In the genomic region with DNA sequence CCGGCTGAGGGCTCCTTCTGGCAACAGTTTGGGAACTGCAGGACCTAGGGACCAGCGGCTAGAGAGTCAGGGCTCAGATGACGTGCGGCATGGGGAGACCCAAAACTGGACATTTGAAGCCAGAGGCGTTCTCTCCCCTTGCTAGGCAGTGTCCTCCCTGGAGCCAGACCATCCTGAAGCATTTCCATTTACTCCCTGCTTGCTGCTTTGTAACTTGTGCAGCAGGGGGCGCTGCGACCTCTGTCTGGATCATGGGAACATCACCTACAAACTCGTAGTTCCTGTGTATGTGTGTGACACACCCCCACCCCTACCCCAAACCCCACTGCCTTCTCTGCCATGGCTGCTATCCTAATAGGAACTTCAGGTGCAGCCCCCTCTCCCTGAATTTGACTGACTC, we compare ENCODE assay signal across 9 mouse cellular contexts. TPM values are rescaled to one million over a fixed set of nuclear protein-coding genes. Genes with fewer than 3 reads are reported as not detected.
DNase-seq lines count a peak whose midpoint lies in the region.
"Had no signal": no experiment of that assay in that cellular context is flagged by ENCODE, and none has a peak within 500 bp of the region (broad histone marks: within the 10 kb centered on the region; RNA-seq: fewer than 3 reads in every experiment).

No protein-coding gene starts in this region.

- intact Hi-C loops in heart, postnatal 25 days (cut with DNase I) = loop anchor here (1.0 to 10.0 kb wide), 2 partner anchors 280 to 296 kb away; partner anchors contain the start of genes Mdm4 and Snrpe
- intact Hi-C loops in heart, postnatal 36 days (cut with DNase I) = loop anchor here (1.0 to 2.0 kb wide), 2 partner anchors 38 to 296 kb away; partner anchors contain the start of gene Snrpe

- peak; percentile 33 to 81 for DNase-seq in heart, adult 18-20 months
- DNase-seq in heart, postnatal 25 days (ENCODE audit: low spot score) = no peak
- DNase-seq in right cerebral cortex, adult 18-20 months = peak; percentile 55
- no peak for DNase-seq in right cerebral cortex, postnatal 25 days
- peak; percentile 36 to 49 for DNase-seq in adrenal gland, postnatal 4 days (ENCODE audit: low spot score in 2 of 2)
- DNase-seq in heart, postnatal 36 days = peak; percentile 55 to 73
- peak; percentile 64 to 71 for DNase-seq in lung, postnatal 4 days
- peak; percentile 82 for DNase-seq in thymus, postnatal 4 days
- DNase-seq: liver, embryonic 13.5 days had no signal

RNA-seq across cellular contexts. Expression of gene Golt1a, which starts 4.8 kb away (rescaled TPM):
- total RNA-seq in heart, adult 18-20 months (2021) = not detected
- total RNA-seq in heart, postnatal 25 days (2021) = not detected
- 1 to 10 TPM in 1 of 2 experiments, under 1 TPM in 1; 0.76 to 2.0 TPM for total RNA-seq in adrenal gland, postnatal 4 days (2021)
- total RNA-seq in heart, postnatal 36 days (2021) = not detected

RNA-seq across cellular contexts. Expression of gene Kiss1, which starts 7.3 kb away (rescaled TPM):
- not detected for total RNA-seq in heart, adult 18-20 months (2021)
- total RNA-seq in heart, postnatal 25 days (2021) = not detected
- total RNA-seq in adrenal gland, postnatal 4 days (2021) = not detected
- total RNA-seq in heart, postnatal 36 days (2021) = not detected

RNA-seq across cellular contexts. Expression of gene Ren1, which starts 35.9 kb away (rescaled TPM):
- not detected for total RNA-seq in heart, adult 18-20 months (2021)
- under 1 TPM; 0.21 to 0.28 TPM for total RNA-seq in heart, postnatal 25 days (2021)
- total RNA-seq in adrenal gland, postnatal 4 days (2021) = 10 to 100 TPM in 1 of 2 experiments, 1 to 10 TPM in 1; 2.0 to 17.3 TPM
- under 1 TPM in 1 of 2 experiments, not detected in 1; 0.22 TPM for total RNA-seq in heart, postnatal 36 days (2021)

RNA-seq across cellular contexts. Expression of gene Etnk2, which starts 49.0 kb away (rescaled TPM):
- under 1 TPM; 0.21 to 0.52 TPM for total RNA-seq in heart, adult 18-20 months (2021)
- total RNA-seq in heart, postnatal 25 days (2021) = under 1 TPM; 0.45 to 0.57 TPM
- 10 to 100 TPM in 1 of 2 experiments, 1 to 10 TPM in 1; 8.1 to 12.1 TPM for total RNA-seq in adrenal gland, postnatal 4 days (2021)
- under 1 TPM; 0.38 to 0.50 TPM for total RNA-seq in heart, postnatal 36 days (2021)

Comparison
In these comparisons a context has a peak if more than half of its experiments do, and no peak if none do; other contexts are left out.
1. DNase-seq: peak in heart, adult 18-20 months (2 of 2), right cerebral cortex, adult 18-20 months (single experiment), adrenal gland, postnatal 4 days (2 of 2), heart, postnatal 36 days (2 of 2), lung, postnatal 4 days (2 of 2) and thymus, postnatal 4 days (single experiment); none in heart, postnatal 25 days (single experiment) and right cerebral cortex, postnatal 25 days (single experiment).